Mouse (Mus musculus) kidney, adult 8-10 months (tissue): ENCODE results near the gene Foxi3.

ENCODE experiments used
- DNase-seq, 2 experiments: peaks; one replicate each; pipeline ENCODE4 v3.0.0; 2022

Gene Foxi3

GRCm38 (mm10) chr6:70956285-70956912, at the start of gene Foxi3:
TSS of gene Foxi3 (plus strand) at chr6:70956531.
- DNase-seq: peak; percentile 47 to 55

GRCm38 (mm10) chr6:70909572-70909971, 46.8 kb upstream of the Foxi3 start:
- DNase-seq: no peak

DNA sequence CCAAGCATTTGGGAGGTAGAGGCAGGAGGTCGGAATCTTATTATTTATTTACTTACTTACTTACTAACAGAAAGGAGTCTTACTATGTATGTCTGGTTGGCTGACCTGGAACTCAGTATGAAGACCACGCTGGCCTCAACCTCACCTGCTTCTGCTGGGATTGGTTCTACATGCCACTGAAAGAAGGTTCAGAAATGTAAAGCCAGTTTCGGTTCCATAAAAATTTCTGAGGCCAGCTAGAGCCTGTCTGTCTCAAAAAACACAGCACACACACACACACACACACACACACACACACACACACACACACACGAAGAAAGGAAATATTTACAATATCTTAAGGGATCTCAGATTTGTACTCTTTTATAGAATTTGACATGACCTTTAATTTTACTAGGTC, 46.0 kb upstream of the Foxi3 start:
- no peak for DNase-seq

DNA sequence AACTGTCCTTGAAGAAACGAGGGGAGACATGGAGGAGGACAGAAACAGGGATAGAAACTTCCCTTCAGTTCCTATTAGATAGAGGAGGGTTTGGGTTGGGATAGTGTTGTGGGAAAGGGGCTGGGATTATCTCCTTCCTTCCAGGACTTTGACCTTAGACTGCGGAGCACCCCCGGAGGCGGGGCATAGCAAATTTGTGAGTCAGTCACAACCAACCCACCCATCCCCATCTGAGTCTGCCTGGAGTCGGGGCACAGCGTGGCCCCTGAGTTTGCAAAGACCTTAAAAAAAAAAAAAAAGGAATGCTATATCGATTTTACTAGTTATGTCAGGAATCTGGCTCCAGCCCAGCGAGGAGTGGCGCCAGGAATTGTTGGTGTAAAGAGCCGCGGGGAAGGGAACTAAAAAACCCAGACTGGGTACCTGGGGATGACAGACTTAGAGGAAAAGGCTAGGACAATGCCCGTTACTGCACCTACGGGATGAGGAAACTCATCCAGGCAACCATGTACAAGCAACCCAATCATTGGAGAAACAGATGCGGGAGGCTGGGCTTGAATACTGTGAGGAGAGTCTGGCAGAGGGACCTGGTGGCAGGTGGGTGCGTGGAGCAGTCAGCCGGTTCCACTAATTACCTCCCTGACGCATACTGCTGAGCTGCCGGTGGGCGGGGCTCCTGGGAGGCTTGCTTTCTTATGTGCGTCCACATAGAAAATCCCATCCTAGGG, 44.5 kb upstream of the Foxi3 start:
- peak in 1 of 2 experiments; percentile 13 for DNase-seq

GRCm38 (mm10) chr6:70912396-70912765, 44.0 kb upstream of the Foxi3 start:
- no peak for DNase-seq

- DNase-seq: no peak
Measured at GRCm38 (mm10) chr6:70918827-70919226, 37.5 kb upstream of the Foxi3 start, which contains the start of gene Tex37. TSS of gene Tex37 (minus strand) at chr6:70918927.

DNA sequence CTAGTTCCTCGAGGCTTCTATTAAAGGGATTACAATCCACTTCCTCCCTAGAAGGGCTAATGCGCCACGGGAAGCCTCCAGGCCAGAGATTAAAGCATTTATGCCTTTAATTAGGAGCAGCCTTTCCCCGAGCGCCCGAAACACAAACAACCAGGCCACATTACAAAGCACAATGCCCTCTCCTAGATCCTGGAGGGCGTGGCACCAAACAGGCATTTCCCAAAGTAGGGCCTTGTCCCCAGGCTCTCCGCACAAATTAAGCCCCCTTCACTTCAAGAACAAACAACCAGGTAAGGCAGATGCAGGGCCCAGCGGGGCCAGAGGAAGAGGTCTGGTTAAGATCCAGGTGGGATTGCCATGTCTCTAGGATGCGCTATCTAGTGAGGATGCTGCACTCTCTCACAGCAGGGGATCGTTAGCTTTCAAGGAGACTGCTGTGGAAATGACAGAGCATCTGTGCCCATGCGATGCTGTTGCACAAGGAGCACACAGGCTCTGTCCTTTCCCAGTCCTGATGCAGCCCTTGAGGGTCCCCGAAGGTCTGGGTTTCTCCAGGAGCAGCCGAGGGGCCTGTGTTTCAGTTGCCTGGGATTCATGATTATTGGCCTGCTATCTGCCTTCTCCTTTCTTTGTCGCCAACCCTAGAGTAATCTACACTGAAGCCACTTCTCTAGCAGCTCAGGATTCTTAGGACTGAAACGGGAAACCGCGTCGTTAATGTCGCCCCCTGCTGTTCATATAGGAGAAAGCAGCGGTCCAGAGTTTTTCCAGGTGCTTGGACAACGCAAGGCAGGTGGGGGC, 34.9 kb upstream of the Foxi3 start:
- DNase-seq: peak; percentile 9 to 47

DNA sequence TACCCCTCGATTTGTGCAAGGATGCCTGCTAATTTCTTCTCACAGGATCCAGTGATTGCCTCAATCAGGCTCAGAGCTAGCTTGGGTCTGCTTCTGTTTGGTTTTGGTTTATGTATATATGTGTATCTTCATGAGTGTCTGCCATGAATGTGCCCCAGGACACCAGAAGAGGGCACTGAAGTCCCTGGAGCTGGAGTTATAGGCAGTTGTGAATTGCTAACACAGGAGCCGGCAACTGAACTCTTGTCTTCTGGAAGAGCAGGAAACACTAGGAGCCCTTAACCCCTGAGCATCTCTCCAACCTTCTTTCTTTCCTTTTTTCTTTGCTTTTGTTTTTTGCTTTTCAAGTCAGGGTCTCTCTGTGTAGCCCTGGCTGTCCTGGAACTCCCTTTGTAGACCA, 24.5 kb upstream of the Foxi3 start:
- DNase-seq: no peak

DNA sequence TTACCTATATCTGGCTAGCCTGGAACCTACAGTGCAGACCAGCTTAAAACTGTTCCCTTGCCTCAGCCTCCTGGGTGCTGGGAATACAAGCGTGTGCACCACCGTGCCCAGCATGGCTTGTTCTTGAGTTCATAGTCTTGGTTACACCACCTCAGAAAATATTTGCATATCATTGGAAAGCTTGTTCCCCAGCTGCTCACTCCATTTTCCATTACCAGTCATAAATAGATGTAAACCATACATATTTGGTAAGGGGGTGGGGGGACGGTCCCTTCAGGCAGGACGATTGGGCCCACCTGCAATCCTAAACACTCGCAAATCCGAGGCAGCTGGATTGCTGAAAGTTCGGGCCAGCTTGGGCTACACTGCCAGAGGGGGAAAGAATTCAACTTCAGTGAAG, 3.1 kb upstream of the Foxi3 start:
- no peak for DNase-seq

- DNase-seq: peak; percentile 24 to 54
Measured at GRCm38 (mm10) chr6:70954040-70954439, 2.3 kb upstream of the Foxi3 start.

GRCm38 (mm10) chr6:70955291-70955800, 985 bp upstream of the Foxi3 start:
- DNase-seq: no peak

- DNase-seq: no peak
Measured at GRCm38 (mm10) chr6:70955841-70956240, 490 bp upstream of the Foxi3 start.

- DNase-seq: no peak
Measured at GRCm38 (mm10) chr6:70956936-70957335, 605 bp downstream of the Foxi3 start.

GRCm38 (mm10) chr6:70957341-70957940, 1.1 kb downstream of the Foxi3 start:
- no peak for DNase-seq

GRCm38 (mm10) chr6:70964116-70964830, 7.9 kb downstream of the Foxi3 start:
- no peak for DNase-seq

DNA sequence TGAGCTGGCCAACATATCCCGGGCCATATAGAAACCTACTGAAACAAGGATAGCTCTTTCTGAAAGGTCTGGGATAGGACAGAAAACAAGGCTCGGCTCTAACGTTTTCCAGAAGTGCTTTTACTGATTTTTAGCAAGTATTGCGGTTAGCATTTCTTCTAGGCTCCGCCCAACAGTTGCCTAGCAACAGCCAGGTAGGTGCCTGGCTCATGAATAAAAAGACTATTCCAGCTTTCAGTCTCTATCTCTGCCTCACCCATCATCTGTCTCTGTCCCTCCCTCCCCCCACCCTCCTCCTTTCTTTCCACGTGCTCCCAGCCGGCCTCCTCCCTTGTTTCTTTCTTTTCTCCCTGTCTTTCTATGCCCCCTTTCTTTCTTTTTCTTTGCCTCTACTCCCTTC, 9.4 kb downstream of the Foxi3 start:
- DNase-seq: no peak

- DNase-seq: no peak
Measured at GRCm38 (mm10) chr6:70967422-70967821, 11.1 kb downstream of the Foxi3 start.

DNA sequence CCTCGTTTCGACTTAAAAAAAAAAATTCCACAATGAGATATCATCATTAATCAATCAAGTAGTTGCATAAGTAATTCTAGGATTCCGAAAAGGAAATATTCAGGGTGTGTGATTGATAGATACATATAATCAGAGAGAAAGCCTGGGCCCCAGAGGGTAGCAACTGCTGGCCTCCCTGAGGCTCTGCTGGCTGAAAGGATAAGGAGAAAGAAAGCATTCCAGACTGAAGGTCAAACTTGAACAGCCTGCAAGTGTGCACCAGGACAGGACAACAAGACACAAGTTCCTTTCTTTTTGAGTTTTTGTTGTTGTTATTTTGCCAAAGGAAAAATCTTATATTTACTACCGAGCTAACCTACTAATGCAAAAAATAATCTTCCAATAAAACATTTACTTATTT, 12.0 kb downstream of the Foxi3 start:
- DNase-seq: no peak

DNA sequence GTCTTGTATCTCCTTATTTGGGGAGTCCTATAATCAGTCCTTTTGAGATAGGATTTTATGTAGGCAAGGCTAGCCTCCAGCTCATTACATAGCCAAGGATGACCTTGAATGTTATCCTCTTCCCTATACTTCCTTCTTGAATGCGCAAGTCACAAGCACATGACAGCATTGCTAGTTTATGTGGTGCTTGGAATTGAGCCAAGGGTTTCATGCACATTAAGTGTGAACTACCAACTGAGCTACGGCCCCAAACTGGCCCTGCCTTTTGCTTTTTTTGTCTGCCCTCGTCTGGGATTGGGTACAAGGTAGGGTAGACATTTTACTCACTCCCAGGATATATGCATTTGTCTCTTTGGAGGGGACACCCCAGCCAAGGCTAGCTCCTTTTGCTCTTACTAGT, 16.7 kb downstream of the Foxi3 start:
- no peak for DNase-seq

GRCm38 (mm10) chr6:70981036-70981435, 24.7 kb downstream of the Foxi3 start:
- DNase-seq: no peak

- DNase-seq: peak; percentile 34 to 60
Measured at GRCm38 (mm10) chr6:70982416-70982815, 26.1 kb downstream of the Foxi3 start.

DNA sequence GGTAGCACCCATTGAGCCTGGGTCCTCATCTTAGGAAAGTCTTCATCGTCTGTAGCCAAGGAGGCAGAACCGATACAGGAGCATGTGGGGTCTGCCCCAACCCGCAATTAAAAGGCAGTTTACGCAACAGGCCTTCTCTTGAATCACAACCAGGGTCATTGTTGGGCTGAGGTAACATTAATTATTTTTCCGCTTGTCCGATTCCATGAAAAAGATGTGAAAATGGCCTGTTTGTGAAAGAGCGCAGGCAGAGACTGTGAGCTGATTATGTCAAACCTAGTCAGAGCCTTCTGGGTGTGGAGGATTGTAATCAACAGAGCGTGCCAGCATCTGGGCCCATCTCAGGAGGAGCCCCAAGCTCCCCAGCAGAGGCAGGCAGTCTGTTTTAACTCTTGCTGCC, 30.4 kb downstream of the Foxi3 start:
- no peak for DNase-seq
